Mouse (Mus musculus): ENCODE results near the gene Wdr48.

DNA sequence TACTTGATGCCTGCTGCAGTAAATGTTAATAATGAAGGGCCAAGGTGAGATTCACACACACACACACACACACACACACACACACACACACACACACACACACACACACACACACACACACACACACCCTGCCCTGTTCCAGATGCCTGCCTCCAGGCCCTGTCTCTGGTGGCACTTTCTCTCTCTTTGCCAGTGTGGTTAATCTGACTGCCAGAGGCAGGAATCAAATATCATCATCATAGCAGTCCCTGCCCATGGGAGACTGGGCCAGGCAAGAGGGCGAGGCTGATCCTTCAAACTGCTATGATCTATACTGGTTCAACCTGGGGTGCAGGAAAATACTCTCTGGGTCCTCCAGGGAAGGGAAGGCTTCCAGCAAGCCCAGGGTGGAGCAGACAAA, 25.2 kb downstream of the Wdr48 start:
- no peak for TF ChIP-seq EP300 (IDR thresholded peaks at IDR 0.05; ENCODE audit: low read depth)
- TF ChIP-seq CTCF (IDR thresholded peaks at IDR 0.05; ENCODE audit: low read depth): no peak

All from liver, postnatal 0 days (tissue).